Mouse (Mus musculus) liver, embryonic 13.5 days (tissue): Measurements from ENCODE around the gene Rbm47. TPM values are rescaled to one million over a fixed set of nuclear protein-coding genes. Genes with fewer than 3 reads are reported as not detected.
"Not testable (repeated sequence)": the region's sequence is repeated elsewhere in the genome, so short reads cannot be mapped to it uniquely, and the experiment has no call there.

Source experiments
- ATAC-seq: fragments of 200-750 bp; cut with Nextera tagmentation; 2 replicates; pipeline ENCODE4 v1.8.0; 2017; ENCODE audit warnings: low read depth, mild to moderate bottlenecking, moderate number of reproducible peaks, moderate library complexity
- DNase-seq: peaks from one replicate; pipeline ENCODE4 v3.0.0; 2022
- H3K27ac ChIP-seq: fragments of 300-500 bp; sonication (generic); 2 replicates; pipeline ENCODE4 v1.5.1; 2015; ENCODE audit warnings: moderate library complexity, mild to moderate bottlenecking, inconsistent platforms
- H3K27me3 ChIP-seq: fragments of 300-500 bp; sonication (generic); 2 replicates; pipeline ENCODE4 v1.6.1; 2015; ENCODE audit warnings: mild to moderate bottlenecking, inconsistent platforms
- H3K36me3 ChIP-seq: fragments of 300-500 bp; sonication (generic); 2 replicates; pipeline ENCODE4 v1.6.1; 2015; ENCODE audit warnings: mild to moderate bottlenecking, inconsistent platforms
- H3K4me1 ChIP-seq: fragments of 300-500 bp; sonication (generic); replicated peaks from 2 replicates; pipeline ENCODE4 v1.6.1; 2015; ENCODE audit warnings: inconsistent platforms
- H3K4me2 ChIP-seq: fragments of 300-500 bp; sonication (generic); 2 replicates; pipeline ENCODE4 v1.6.1; 2015; ENCODE audit warnings: inconsistent platforms, mild to moderate bottlenecking, moderate library complexity
- H3K4me3 ChIP-seq: fragments of 300-500 bp; sonication (generic); replicated peaks from 2 replicates; pipeline ENCODE4 v1.5.1; 2015; ENCODE audit warnings: mild to moderate bottlenecking, inconsistent platforms
- H3K9ac ChIP-seq: fragments of 300-500 bp; sonication (generic); 2 replicates; pipeline ENCODE4 v1.6.1; 2015; ENCODE audit warnings: mild to moderate bottlenecking, inconsistent platforms
- H3K9me3 ChIP-seq: fragments of 300-500 bp; sonication (generic); replicated peaks from 2 replicates; pipeline ENCODE4 v1.6.1; 2016; ENCODE audit warnings: inconsistent platforms
- WGBS: fragments of 180-500 bp; shearing (Covaris S2); methylation state at CpG from one replicate; pipeline ENCODE4 v1.1.7; 2015; ENCODE audit not compliant: insufficient replicate concordance; 5-methylcytosine and 5-hydroxymethylcytosine counted together
- polyA plus RNA-seq: library from polyadenylated mRNA; unstranded; fragments of >200 nt; fragmentation: Nextera tagmentation; extraction: Ambion mirVana; gene quantifications from 2 replicates; pipeline ENCODE4 v1.2.1, GENCODE M21; 2015

Rbm47 gene
- polyA plus RNA-seq, 1 experiment from 2014 or later = 8.1 TPM

- DNase-seq (no peak), ATAC-seq (no peak)
- no peaks in the 10 kb centered on the region for H3K36me3 ChIP-seq
- 66% methylated on average over 15 of the region's 15 CpGs for WGBS
- H3K27me3 ChIP-seq = no peaks in the 10 kb centered on the region
- H3K9ac ChIP-seq = no peak overlapping the region
- H3K9me3 ChIP-seq = no peaks in the 10 kb centered on the region
- H3K4me2 ChIP-seq = no peak overlapping the region
- H3K4me1 ChIP-seq = peaks cover 13% of the 10 kb centered on the region; the same call in 1 of the 2 replicates
- no peak overlapping the region for H3K4me3 ChIP-seq
- no peak overlapping the region for H3K27ac ChIP-seq
Observed at GRCm38 (mm10) chr5:66008245-66008967, 164.5 kb downstream of the Rbm47 start.

- peak overlapping the region; percentile 46 for H3K4me2 ChIP-seq
- DNase-seq (no peak), ATAC-seq (no peak)
- 21% methylated on average over 16 of the region's 16 CpGs for WGBS
- peaks cover 13% of the 10 kb centered on the region; the same call in 1 of the 2 replicates for H3K4me1 ChIP-seq
- H3K36me3 ChIP-seq = no peaks in the 10 kb centered on the region
- no peak overlapping the region for H3K9ac ChIP-seq
- H3K27ac ChIP-seq = no peak overlapping the region
- no peaks in the 10 kb centered on the region for H3K27me3 ChIP-seq
- H3K4me3 ChIP-seq = peak overlapping the region; percentile 12; the same call in 1 of the 2 replicates
- no peaks in the 10 kb centered on the region for H3K9me3 ChIP-seq
Observed at GRCm38 (mm10) chr5:66005041-66005678, 167.8 kb downstream of the Rbm47 start.

GRCm38 (mm10) chr5:66004134-66004925 is 168.6 kb downstream of the Rbm47 start, which contains the start of gene 9130230L23Rik:
Gene 9130230L23Rik, minus strand, starts transcription at chr5:66004285.
- Histone ChIP-seq H3K9me3 (no peaks in the 10 kb centered on the region), H3K9ac (no peak within 1 kb of the TSS), H3K4me3 (peak within 1 kb of the TSS; percentile 12; the same call in 1 of the 2 replicates), H3K4me2 (peak within 1 kb of the TSS; percentile 46), H3K4me1 (peaks cover 13% of the 10 kb centered on the region; the same call in 1 of the 2 replicates), H3K36me3 (no peaks in the 10 kb centered on the region), H3K27me3 (no peaks in the 10 kb centered on the region), H3K27ac (no peak within 1 kb of the TSS)
- DNase-seq = no peak
- ATAC-seq = no peak
- 44% methylated on average over 14 of the region's 14 CpGs for WGBS

- ATAC-seq = no peak
- no peaks in the 10 kb centered on the region for H3K36me3 ChIP-seq
- H3K27ac ChIP-seq = no peak overlapping the region
- no peak for DNase-seq
- H3K9ac ChIP-seq = no peak overlapping the region
- H3K27me3 ChIP-seq = no peaks in the 10 kb centered on the region
- H3K4me1 ChIP-seq = peaks cover 13% of the 10 kb centered on the region; the same call in 1 of the 2 replicates
- WGBS = 70% methylated on average over 5 of the region's 5 CpGs
- H3K4me2 ChIP-seq = no peak overlapping the region
- H3K9me3 ChIP-seq = no peaks in the 10 kb centered on the region
- H3K4me3 ChIP-seq = no peak overlapping the region
Observed at GRCm38 (mm10) chr5:66001232-66001631, 171.7 kb downstream of the Rbm47 start.

- ATAC-seq (no peak), DNase-seq (no peak)
- Histone ChIP-seq H3K4me3 (no peak overlapping the region), H3K4me1 (peaks cover 13% of the 10 kb centered on the region; the same call in 1 of the 2 replicates), H3K4me2 (no peak overlapping the region), H3K27me3 (no peaks in the 10 kb centered on the region), H3K9me3 (no peaks in the 10 kb centered on the region), H3K9ac (no peak overlapping the region), H3K27ac (no peak overlapping the region), H3K36me3 (no peaks in the 10 kb centered on the region)
- 36% methylated on average over 6 of the region's 6 CpGs for WGBS
Observed at GRCm38 (mm10) chr5:66000567-66001125, 172.3 kb downstream of the Rbm47 start.

GRCm38 (mm10) chr5:66000074-66000473 is 172.8 kb downstream of the Rbm47 start:
- Histone ChIP-seq H3K9me3 (no peaks in the 10 kb centered on the region), H3K4me1 (peaks cover 11% of the 10 kb centered on the region; the same call in 1 of the 2 replicates), H3K9ac (no peak overlapping the region), H3K27ac (no peak overlapping the region), H3K4me2 (no peak overlapping the region), H3K4me3 (no peak overlapping the region), H3K27me3 (no peaks in the 10 kb centered on the region), H3K36me3 (no peaks in the 10 kb centered on the region)
- 66% methylated on average over 7 of the region's 7 CpGs for WGBS
- no peak for ATAC-seq
- DNase-seq = no peak

- Histone ChIP-seq H3K27ac (no peak overlapping the region), H3K36me3 (no peaks in the 10 kb centered on the region), H3K4me1 (peaks cover 5% of the 10 kb centered on the region; the same call in 1 of the 2 replicates), H3K9ac (no peak overlapping the region), H3K9me3 (no peaks in the 10 kb centered on the region), H3K4me3 (no peak overlapping the region), H3K27me3 (no peaks in the 10 kb centered on the region), H3K4me2 (no peak overlapping the region)
- DNase-seq = no peak
- ATAC-seq = no peak
- WGBS = 64% methylated on average over 7 of the region's 7 CpGs
Observed at GRCm38 (mm10) chr5:65999106-65999505, 173.8 kb downstream of the Rbm47 start.

- Histone ChIP-seq H3K27ac (no peak overlapping the region), H3K27me3 (no peaks in the 10 kb centered on the region), H3K4me3 (no peak overlapping the region), H3K4me2 (no peak overlapping the region), H3K36me3 (no peaks in the 10 kb centered on the region), H3K9ac (no peak overlapping the region), H3K9me3 (no peaks in the 10 kb centered on the region), H3K4me1 (no peaks in the 10 kb centered on the region)
- ATAC-seq (no peak), DNase-seq (no peak)
Observed at GRCm38 (mm10) chr5:65997813-65998212, 175.1 kb downstream of the Rbm47 start.

- ATAC-seq (no peak), DNase-seq (no peak)
- Histone ChIP-seq H3K4me2 (no peak overlapping the region), H3K9ac (no peak overlapping the region), H3K27ac (no peak overlapping the region), H3K27me3 (no peaks in the 10 kb centered on the region), H3K9me3 (no peaks in the 10 kb centered on the region), H3K4me1 (no peaks in the 10 kb centered on the region), H3K4me3 (no peak overlapping the region), H3K36me3 (no peaks in the 10 kb centered on the region)
- WGBS = 56% methylated on average over 6 of the region's 6 CpGs
Observed at GRCm38 (mm10) chr5:65994643-65995042, 178.3 kb downstream of the Rbm47 start.

GRCm38 (mm10) chr5:65991191-65991590 is 181.7 kb downstream of the Rbm47 start:
- H3K36me3 ChIP-seq = no peaks in the 10 kb centered on the region
- H3K4me1 ChIP-seq = no peaks in the 10 kb centered on the region
- H3K9me3 ChIP-seq = no peaks in the 10 kb centered on the region
- 49% methylated on average over 2 of the region's 2 CpGs for WGBS
- no peak overlapping the region for H3K27ac ChIP-seq
- no peak overlapping the region for H3K4me2 ChIP-seq
- ATAC-seq = no peak
- H3K4me3 ChIP-seq = no peak overlapping the region
- no peaks in the 10 kb centered on the region for H3K27me3 ChIP-seq
- DNase-seq = no peak
- no peak overlapping the region for H3K9ac ChIP-seq

GRCm38 (mm10) chr5:65987004-65987403 is 185.9 kb downstream of the Rbm47 start:
- WGBS = 55% methylated on average over 3 of the region's 3 CpGs
- not testable (repeated sequence) for H3K4me2 ChIP-seq, H3K9me3 ChIP-seq, DNase-seq, H3K27me3 ChIP-seq, H3K4me1 ChIP-seq, H3K4me3 ChIP-seq, ATAC-seq, H3K9ac ChIP-seq, H3K27ac ChIP-seq, H3K36me3 ChIP-seq
